Mouse (Mus musculus) cerebellum, adult 8-10 months (tissue): ENCODE data around the gene Atp6v1e2.

Experiments
- DNase-seq: peaks from one replicate; pipeline ENCODE4 v3.0.0; 2022

Gene Atp6v1e2

GRCm38 (mm10) chr17:86913003-86913607 lies 34.6 kb downstream of the Atp6v1e2 start:
- DNase-seq, result no peak

DNA sequence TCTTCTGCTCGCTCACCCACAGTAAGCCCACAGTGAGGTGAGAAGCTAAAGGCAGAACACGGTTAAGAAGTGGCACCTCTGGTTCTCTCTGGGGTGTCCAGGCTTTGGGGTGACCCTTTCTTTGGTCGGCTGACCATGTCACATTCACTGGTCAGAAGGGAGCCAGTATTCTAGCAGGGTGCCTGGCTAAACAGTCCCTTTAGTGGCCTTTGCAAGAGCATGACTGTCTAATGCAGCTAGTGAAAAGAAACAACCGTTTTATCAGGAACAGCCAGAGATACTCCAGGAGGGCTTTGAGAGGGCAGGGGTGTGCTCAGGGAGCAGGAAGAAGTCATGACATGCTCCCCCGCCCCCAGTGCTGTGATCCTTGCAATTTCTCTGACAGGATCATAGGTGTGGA lies 36.4 kb downstream of the Atp6v1e2 start:
- DNase-seq, result no peak

DNA sequence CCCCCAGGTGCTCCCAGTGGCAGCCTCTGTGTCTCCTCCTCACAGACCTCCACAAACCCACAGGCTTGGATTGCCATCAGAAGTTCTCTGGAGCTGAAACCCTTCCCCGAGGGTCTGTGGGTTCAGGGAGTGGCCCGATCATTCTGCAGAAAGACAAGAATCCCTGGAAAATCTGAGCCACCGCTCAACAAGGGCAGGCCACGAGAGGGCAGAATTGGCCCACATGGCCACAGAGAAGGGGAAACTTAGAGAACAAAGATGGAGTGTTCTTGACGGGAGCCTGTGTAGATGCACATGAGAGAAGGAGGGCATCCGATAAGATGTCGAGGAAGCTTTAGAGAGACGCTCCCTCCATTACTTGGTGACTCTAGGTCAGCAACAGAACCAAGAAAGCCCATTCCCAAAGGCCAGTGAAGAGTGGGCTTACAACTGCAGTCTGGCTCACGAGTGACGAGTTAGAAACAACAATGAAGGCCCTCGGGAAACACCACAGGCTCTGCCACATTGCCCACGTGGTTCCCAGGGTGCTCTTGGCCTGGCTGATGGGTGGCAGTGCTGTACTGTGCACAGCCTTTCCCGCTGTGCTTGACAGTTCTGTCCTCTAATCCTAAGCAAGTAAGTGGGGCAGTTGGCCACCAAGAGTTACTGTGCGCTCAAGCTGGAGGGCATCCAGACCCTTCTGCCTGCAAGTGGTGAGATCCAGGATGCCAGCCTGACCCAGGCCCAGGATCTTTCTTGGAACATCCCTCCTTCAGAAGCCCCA lies 37.8 kb downstream of the Atp6v1e2 start:
- peak; percentile 32 for DNase-seq

GRCm38 (mm10) chr17:86908316-86908715 lies 39.4 kb downstream of the Atp6v1e2 start:
- DNase-seq, result no peak

DNA sequence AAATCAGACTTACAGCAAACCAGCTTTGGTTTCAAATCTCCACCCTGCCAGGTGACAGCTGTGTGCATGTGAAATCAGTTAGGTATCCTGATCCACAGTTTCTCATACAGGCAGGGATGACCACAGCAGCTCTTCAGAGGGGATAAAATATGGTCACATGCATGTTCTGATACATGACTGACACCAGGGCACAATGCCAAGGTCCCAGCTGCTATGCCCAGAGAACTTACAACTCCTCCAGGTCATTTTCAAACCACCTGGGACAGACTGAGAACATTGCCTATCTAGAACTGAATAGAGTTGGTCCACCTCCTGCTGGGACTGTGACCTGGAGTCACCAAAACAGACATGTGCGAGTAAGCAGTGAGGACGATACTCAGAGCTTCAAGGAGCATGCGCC lies 40.6 kb downstream of the Atp6v1e2 start:
- no peak for DNase-seq

DNA sequence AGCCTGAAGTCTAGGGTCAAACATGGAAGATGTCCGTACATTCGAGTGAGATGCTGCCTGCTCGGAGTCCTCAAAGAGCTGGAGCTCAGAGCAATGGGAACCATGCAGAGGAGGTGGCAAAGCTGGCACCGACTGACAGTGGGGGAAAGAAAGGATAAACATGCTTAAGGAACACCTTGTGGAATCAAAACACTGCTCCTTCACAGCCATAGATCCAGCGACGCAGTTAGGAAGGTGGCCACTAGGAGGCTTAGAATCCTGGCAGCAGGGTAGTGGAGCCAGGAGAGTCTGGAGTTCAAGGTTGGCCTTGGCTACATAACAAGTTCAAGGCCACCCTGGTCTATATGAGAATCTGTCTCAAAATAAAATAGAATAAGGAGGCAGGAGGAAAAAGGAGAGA lies 41.1 kb downstream of the Atp6v1e2 start:
- DNase-seq, result no peak

DNA sequence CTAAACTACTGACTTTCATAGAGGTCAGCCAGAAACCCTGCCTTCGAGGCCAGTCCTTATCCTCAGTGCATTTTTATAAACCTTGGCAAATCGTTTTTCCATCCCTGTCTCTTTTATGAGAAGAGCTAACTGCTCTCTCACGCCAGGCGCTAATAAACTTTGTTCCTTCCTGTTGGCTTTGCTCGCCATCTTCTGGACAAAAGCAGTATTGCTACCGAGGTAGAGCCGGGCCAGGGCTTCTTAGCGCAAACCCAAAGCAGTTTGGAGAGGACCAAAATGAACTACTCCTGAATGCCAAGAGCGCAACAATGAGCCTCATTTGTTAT lies 41.6 kb downstream of the Atp6v1e2 start:
- peak; percentile 75 for DNase-seq

- DNase-seq, result peak; percentile 18
Observed at GRCm38 (mm10) chr17:86905297-86906135, 42.2 kb downstream of the Atp6v1e2 start.

DNA sequence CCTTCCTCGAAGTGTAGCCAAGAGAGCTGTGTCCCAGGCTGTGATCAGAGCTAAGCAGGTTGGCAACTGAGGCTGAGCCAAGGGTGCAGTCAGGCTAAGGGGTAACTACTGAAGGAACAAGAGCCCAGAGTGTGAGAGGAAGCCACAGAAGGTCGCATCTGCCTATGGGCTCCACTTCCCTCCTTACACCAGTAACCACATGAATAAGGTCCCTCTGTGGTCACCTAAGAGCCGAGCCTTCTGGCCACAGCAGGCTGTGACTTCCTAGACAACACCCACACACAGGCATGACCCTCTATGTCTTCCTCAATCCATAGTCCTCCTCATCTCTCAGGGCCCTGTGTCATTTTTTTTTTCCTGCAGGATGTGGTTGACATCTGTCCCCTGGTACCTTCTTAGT lies 43.5 kb downstream of the Atp6v1e2 start:
- DNase-seq, result no peak

- no peak for DNase-seq
Observed at GRCm38 (mm10) chr17:86903596-86903995, 44.1 kb downstream of the Atp6v1e2 start.

DNA sequence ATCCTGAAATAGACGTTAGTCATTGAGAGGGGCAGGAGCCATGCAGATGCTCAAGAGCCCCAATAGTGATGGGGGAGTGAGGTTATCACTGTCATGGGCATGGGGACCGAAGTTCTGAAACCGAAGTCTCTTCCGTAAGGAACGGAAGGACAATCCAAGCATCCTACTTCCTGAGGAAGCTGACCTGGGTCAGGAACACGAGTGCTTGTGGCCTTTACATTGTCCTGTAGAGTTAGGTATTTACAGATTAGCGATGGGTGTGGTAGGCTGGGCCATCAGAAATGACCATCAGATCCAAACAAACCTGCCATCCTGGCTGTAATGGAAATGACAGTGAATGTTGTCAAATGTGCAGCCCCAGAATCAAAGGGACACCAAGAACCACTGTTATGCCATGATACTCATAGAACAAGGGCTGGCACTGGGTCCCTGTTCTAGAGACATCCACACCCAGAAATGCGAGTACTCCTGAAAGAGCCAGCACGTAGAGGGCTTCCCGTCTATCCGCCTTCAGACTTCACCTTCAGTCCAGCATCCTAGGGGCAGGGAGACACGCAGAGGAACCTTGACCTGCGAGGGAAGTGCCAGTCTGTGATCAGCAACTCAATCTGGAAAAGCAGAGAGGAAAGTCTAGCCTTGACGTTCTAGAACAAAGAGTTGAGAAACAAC lies 45.2 kb downstream of the Atp6v1e2 start:
- DNase-seq, result no peak

DNA sequence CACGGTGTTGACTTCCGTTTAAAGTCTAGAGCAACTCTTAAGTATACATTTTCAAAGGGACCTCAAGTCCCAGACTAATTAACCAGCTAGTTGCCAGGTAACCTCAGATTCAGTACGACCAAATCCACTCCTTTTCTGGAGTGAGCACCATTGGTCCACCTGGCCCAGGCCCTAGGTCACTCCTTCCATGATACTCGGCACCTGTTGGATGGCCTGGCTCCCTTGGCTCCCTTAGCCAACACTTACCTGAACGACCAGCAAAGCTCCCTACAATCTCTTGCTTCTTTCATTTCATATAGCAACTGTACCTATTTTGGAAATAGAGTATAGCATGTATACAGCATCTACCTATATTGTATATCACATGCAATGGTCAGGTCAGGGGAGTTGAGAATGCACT lies 47.1 kb downstream of the Atp6v1e2 start:
- DNase-seq, result no peak

GRCm38 (mm10) chr17:86899821-86900220 lies 47.9 kb downstream of the Atp6v1e2 start:
- no peak for DNase-seq

GRCm38 (mm10) chr17:86897486-86898165 lies 50.1 kb downstream of the Atp6v1e2 start:
- no peak for DNase-seq

GRCm38 (mm10) chr17:86895191-86895590 lies 52.5 kb downstream of the Atp6v1e2 start:
- no peak for DNase-seq
